Mouse (Mus musculus): ENCODE results near the gene Slpi. TPM values are rescaled to one million over a fixed set of nuclear protein-coding genes. Genes with fewer than 3 reads are reported as not detected.

Gene Slpi
- not detected in 2 replicates for polyA plus RNA-seq (2015; fragmentation: Nextera tagmentation; extraction: Ambion mirVana)

DNA sequence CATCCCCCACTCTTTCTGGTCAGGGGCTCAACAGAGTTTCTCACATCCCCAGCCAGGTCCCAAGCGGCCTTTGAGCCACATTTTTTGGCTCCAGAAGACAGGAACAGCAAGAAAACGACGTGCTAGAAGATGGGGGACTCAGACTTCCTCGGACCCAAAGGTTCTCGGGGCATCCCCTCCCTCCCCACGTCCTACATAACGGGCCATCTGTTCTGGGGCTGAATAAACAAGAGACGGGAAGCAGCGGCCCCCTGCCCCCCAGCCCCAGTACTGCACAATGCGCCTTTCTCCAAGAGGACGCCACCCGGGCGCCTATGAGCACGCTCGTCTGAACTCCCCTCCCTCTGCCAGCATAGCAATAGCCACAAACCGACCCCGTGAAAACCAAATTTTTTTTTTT is at the start of gene Slpi:
Slpi (minus strand) TSS at position 76 of the 400 bp plus-strand sequence.
- WGBS = 0% methylated on average over 17 of the region's 17 CpGs
- H3K4me2 ChIP-seq = peak within 1 kb of the TSS; percentile 68
- ATAC-seq = peak; percentile 61
- H3K4me3 ChIP-seq = peak within 1 kb of the TSS; percentile 50
- H3K27me3 ChIP-seq = peaks cover 41% of the 10 kb centered on the region
- H3K9me3 ChIP-seq (replicated peaks) = 0 out of 2 replicates have a peak, but pooled peaks cover 5% of the 10 kb centered on the region
- no peak within 1 kb of the TSS; the same call in 1 of the 2 replicates for H3K27ac ChIP-seq
- no peaks in the 10 kb centered on the region for H3K36me3 ChIP-seq (ENCODE audit: poor library complexity, severe bottlenecking)
- H3K4me1 ChIP-seq = peaks cover 22% of the 10 kb centered on the region
- peak within 1 kb of the TSS; percentile 60 for H3K9ac ChIP-seq

DNA sequence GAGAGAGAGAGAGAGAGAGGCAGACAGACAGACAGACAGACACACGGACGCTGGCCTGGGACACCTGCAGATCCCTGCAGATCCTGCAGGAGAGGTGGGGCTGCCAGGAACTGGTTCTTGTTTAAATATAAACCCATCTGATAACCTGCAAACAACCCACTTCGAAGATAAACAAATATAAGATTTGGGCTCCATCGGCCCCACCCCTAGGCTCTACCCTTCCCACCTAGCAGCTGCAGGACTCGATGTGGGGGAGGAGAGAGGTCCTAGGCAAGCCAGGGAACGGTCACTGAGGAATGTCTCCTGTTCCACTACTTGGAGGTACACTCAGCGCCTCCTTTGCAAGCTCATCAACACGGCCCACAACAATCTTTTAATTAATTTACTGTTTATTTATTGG is 49.4 kb upstream of the Slpi start:
- Histone ChIP-seq H3K4me1 (peaks cover 22% of the 10 kb centered on the region), H3K9me3 (replicated peaks) (no peaks in the 10 kb centered on the region), H3K4me2 (no peak overlapping the region), H3K27me3 (peaks cover 14% of the 10 kb centered on the region), H3K36me3 (ENCODE audit: poor library complexity, severe bottlenecking) (no peaks in the 10 kb centered on the region), H3K4me3 (no peak overlapping the region), H3K9ac (no peak overlapping the region), H3K27ac (no peak overlapping the region)
- no peak for ATAC-seq
- 69% methylated on average over 8 of the region's 8 CpGs for WGBS

DNA sequence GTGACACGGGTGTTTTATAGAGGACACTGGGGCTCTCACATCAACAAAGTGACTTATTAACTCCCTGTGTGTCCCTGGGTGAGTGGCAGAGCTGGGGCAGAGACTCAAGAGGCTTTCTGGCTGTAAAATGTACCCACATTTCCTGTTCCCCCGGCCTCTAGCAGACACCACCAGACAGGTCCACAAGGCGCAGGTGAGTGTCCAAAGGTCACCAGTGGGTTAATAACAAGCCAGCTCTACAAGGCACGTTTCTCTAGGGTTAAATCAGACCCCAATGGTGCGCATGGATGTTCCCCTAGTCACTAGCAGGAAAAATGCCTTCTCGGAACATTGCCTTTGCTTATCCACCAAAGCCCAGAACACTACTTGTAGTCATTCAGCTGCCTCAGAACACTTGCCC is 48.8 kb upstream of the Slpi start:
- no peaks in the 10 kb centered on the region for H3K9me3 ChIP-seq (replicated peaks)
- no peak overlapping the region for H3K4me2 ChIP-seq
- H3K4me3 ChIP-seq = no peak overlapping the region
- peaks cover 14% of the 10 kb centered on the region for H3K27me3 ChIP-seq
- H3K36me3 ChIP-seq (ENCODE audit: poor library complexity, severe bottlenecking) = no peaks in the 10 kb centered on the region
- WGBS = 82% methylated on average over 6 of the region's 6 CpGs
- H3K27ac ChIP-seq = no peak overlapping the region
- H3K9ac ChIP-seq = no peak overlapping the region
- ATAC-seq = no peak
- H3K4me1 ChIP-seq = peaks cover 16% of the 10 kb centered on the region

DNA sequence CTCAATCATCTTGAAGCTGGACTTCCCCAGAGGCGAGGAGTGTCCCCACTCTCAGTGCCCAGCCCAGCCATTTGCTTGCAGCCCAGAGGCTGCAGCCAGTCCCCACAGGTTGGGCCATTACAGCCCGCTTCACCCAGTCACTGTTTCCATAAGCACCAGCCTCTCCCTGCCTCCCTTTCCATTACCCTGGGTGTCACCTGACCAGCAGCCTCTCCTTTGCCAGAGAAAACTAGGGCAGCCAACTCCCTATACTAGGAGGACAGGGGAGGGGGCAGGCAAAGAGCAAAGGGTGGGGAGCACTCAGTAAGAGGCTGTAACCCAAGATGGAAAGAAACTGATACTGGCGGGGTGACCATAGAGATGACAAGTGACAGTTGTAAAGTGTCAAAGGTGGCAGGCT is 48.1 kb upstream of the Slpi start:
- H3K27ac ChIP-seq = no peak overlapping the region
- peaks cover 11% of the 10 kb centered on the region for H3K27me3 ChIP-seq
- ATAC-seq = no peak
- H3K9me3 ChIP-seq (replicated peaks) = no peaks in the 10 kb centered on the region
- no peaks in the 10 kb centered on the region for H3K36me3 ChIP-seq (ENCODE audit: poor library complexity, severe bottlenecking)
- whole genome bisulfite sequencing = 57% methylated on average over 3 of the region's 3 CpGs
- H3K4me2 ChIP-seq = no peak overlapping the region
- H3K4me1 ChIP-seq = peaks cover 9% of the 10 kb centered on the region
- H3K9ac ChIP-seq = no peak overlapping the region
- no peak overlapping the region for H3K4me3 ChIP-seq

DNA sequence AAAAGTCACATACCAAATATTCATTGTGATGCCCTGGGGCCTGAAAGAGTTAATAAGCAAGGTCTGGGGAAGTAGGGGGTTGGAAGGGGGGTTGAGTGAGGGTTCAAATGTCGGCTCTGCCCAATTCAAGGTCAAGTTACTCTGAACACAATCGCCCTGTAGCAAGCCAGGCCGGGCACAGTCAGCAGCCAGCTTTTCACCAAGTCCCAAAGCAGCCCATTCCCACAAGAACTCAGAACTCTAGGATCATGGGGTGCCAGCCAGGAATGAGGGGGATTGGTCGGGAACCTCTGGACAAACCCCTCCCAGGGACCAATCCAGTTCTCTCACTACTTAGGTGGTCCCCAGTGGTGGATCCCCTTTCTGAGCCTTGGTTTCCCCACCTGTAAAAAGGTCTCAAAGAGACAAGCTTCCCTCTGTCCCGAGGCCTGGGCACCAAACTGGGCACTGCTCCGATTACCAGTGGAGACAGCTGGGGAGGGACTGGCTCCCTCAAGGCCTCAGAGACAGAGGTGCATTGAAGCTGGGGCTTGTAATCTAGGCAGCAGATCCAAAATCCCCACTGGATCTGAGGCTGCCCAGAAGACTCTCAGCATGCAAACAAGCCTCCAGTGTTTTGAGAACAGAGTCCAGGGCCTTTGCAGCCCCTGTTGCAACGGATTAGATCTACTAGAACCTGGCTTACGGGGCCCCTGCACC is 47.5 kb upstream of the Slpi start:
- 25% methylated on average over 8 of the region's 8 CpGs for WGBS

DNA sequence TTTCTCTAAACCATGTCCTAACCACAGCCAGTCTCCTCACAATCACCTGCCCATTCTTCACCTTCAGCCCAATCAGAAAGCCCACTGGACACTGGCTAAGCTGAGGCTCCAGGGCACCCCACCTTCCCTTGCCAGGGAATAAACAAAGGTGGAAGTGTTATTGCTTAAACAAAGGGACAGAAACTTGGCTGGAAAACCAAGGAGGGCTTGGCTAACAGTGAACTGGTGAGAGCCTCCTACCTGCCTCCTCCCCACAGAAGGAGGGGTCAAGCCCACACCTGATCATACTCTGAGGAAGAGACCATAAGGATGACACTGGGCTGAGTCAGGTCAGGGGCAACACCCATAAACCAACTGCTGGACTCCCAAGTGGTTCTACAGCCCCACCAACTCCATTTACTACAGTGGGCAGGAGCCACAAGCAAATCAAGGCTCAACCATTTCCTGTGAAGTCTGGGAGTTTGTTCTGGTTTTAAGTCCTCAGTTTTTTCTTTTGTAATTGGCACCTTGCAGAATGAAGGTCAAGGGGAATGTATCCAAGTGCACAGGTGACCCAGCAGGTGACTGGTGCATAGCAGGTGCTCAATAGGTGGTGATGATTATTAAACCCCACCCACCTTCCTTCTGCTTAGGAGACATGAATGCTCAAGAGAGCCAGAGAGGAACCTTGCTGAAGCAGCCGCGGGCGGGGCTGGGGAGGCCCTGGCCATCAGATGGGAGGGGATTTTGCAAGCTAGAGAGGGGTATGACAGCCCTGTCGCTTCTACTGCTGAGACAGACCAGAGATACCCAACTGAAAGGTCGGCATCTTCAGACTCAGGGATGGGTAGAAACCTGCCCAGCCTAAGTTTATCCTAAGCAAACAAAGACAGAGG is 46.6 kb upstream of the Slpi start:
- no peak overlapping the region for H3K4me3 ChIP-seq
- WGBS = 59% methylated on average over 5 of the region's 5 CpGs
- no peak for ATAC-seq

More for the DNA sequence above, 47.5 kb upstream of the Slpi start:
- H3K36me3 ChIP-seq (ENCODE audit: poor library complexity, severe bottlenecking) = no peaks in the 10 kb centered on the region
- no peak overlapping the region for H3K4me3 ChIP-seq
- H3K27me3 ChIP-seq = peaks cover 5% of the 10 kb centered on the region; the same call in 1 of the 2 replicates
- no peak overlapping the region for H3K9ac ChIP-seq
- no peaks in the 10 kb centered on the region for H3K9me3 ChIP-seq (replicated peaks)
- H3K27ac ChIP-seq = no peak overlapping the region
- peaks cover 3% of the 10 kb centered on the region; the same call in 1 of the 2 replicates for H3K4me1 ChIP-seq
- ATAC-seq = no peak
- no peak overlapping the region for H3K4me2 ChIP-seq

DNA sequence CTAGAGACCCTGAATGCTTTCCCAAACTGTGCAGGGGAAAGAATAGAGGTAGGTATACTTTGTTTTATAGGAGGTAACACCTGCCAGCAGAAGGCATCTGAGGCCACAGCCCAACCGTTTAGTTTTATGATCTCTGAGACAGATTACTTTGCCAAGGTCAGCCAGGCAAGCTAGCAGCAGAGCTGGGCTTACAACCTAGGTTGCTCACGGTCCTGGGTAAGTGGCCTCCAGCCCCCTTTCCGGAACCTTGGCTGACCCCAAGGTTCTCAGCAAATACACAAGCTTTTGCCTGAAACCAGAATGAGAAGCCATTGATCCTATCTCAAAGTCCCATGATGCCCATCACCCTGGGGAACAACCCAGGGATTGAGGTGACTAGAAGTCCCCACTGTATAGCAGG is 45.8 kb upstream of the Slpi start:
- peaks cover 3% of the 10 kb centered on the region; the same call in 1 of the 2 replicates for H3K4me1 ChIP-seq
- H3K27ac ChIP-seq = no peak overlapping the region
- WGBS = 95% methylated on average over 3 of the region's 3 CpGs
- no peaks in the 10 kb centered on the region for H3K9me3 ChIP-seq (replicated peaks)
- no peaks in the 10 kb centered on the region for H3K27me3 ChIP-seq
- H3K36me3 ChIP-seq (ENCODE audit: poor library complexity, severe bottlenecking) = no peaks in the 10 kb centered on the region
- ATAC-seq = no peak
- no peak overlapping the region for H3K4me2 ChIP-seq
- H3K4me3 ChIP-seq = no peak overlapping the region
- no peak overlapping the region for H3K9ac ChIP-seq

More for the DNA sequence above, 46.6 kb upstream of the Slpi start:
- H3K27me3 ChIP-seq = no peaks in the 10 kb centered on the region
- no peak overlapping the region for H3K4me2 ChIP-seq
- no peaks in the 10 kb centered on the region for H3K9me3 ChIP-seq (replicated peaks)
- no peak overlapping the region for H3K27ac ChIP-seq
- H3K4me1 ChIP-seq = peaks cover 3% of the 10 kb centered on the region; the same call in 1 of the 2 replicates
- H3K36me3 ChIP-seq (ENCODE audit: poor library complexity, severe bottlenecking) = no peaks in the 10 kb centered on the region
- no peak overlapping the region for H3K9ac ChIP-seq

DNA sequence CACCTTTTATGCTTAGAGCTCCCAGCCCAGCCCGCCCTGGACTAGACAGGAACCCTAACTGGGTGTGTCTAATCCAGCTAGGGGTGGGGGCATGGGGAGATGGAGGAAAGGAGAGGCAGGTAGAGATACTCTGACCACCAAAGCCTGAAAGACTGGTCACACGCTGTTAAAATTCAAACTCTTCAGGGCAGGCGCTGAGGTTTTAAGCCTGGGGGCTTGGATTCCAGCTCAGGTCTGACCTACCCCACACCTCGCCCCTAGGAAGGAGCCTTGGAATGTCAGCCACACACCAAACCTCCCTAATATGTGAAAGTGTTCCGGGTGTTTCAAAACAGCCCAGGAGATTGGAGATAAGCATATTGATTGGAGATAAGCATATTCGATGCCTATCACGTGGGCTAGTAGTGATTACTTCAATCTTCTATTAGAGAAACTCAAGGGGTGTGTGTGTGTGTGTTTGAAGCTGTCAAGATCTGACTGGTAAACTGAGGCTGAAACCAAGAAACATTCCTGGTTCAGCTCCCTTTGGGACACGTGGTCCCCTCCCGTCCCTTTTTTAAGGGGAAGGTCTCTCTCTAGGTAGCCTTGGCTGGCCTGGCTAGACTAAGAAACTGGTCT is 44.5 kb upstream of the Slpi start:
- no peak overlapping the region for H3K9ac ChIP-seq
- H3K4me1 ChIP-seq = peaks cover 3% of the 10 kb centered on the region; the same call in 1 of the 2 replicates
- no peaks in the 10 kb centered on the region for H3K27me3 ChIP-seq
- no peaks in the 10 kb centered on the region for H3K36me3 ChIP-seq (ENCODE audit: poor library complexity, severe bottlenecking)
- no peak overlapping the region for H3K27ac ChIP-seq
- no peak for ATAC-seq
- 81% methylated on average over 9 of the region's 9 CpGs for WGBS
- H3K9me3 ChIP-seq (replicated peaks) = no peaks in the 10 kb centered on the region
- no peak overlapping the region for H3K4me3 ChIP-seq
- H3K4me2 ChIP-seq = no peak overlapping the region

DNA sequence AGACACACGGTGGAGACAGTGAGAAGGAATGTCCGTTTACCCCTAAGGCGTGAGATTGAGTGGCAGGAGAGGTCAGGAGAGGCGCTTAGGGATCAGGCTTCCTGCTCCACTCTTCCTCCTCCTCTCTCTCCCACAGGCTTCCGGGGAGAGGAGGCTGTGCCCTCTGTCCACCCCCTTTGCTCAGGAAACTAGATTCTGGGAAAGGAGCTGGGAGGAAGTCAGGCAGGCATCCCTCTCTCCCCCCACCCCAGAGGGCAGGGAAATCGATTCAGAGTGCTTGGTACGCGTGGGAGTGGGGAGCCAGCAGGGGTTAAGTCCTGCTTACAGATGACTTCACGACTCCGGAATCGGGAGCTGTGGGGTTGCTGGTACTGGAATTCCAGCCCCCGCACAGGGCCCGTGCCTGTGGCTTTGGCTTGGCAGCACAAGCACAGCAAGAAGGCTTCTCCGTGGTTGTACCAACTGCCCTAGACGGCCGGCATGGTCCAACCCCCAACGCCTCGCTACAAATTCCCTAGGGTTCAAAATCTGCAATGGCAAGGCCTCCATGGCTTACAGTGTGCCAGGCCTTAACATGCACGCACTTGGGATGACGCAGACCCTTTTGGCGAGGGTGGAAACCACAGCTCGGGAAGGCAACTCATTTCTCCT is 43.8 kb upstream of the Slpi start:
- no peak overlapping the region for H3K9ac ChIP-seq
- 43% methylated on average over 22 of the region's 22 CpGs for WGBS
- no peak for ATAC-seq
- H3K4me1 ChIP-seq = peaks cover 3% of the 10 kb centered on the region; the same call in 1 of the 2 replicates
- H3K36me3 ChIP-seq (ENCODE audit: poor library complexity, severe bottlenecking) = no peaks in the 10 kb centered on the region
- no peaks in the 10 kb centered on the region for H3K27me3 ChIP-seq
- no peak overlapping the region for H3K4me2 ChIP-seq
- H3K27ac ChIP-seq = no peak overlapping the region
- H3K9me3 ChIP-seq (replicated peaks) = no peaks in the 10 kb centered on the region
- H3K4me3 ChIP-seq = no peak overlapping the region

DNA sequence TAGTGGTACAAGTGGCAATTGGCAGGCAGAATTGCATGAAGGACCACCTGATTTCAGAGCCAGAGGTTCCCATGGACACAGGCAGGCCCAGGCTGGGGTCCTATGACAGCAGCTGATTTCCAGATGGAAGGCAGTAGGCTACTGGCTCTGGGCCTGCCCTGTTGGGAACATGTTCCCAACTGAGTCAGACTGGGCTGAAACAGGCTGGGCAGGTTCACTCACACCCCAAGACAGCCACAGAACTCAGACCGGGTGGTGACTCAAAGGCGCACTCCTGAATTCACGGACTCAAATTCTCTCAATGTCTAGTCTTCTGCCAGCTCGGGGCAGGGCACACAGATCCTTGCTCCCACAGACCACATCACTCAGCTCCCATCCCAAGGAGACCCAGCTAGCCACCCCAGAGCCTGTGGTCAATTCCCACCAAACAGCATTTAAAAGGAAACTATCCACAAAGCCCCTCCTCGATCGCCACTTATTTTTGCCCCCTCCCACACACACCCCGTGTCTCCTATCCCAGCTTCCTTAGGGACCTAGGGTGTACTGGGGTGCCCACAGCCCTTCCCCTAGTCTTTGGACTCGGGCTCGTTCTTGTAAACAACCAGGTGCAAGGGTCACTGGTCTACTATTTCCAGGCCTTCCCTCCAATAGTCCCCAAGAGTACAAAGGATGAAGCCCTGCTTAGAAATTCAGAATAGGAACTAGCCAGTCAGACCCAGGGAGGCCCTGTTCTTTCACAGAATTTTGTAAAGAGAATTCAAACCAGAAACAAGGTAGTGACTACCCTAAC is 43.0 kb upstream of the Slpi start:
- no peak overlapping the region for H3K9ac ChIP-seq
- ATAC-seq = no peak
- H3K4me2 ChIP-seq = no peak overlapping the region
- WGBS = 70% methylated on average over 9 of the region's 9 CpGs
- H3K4me1 ChIP-seq = peaks cover 3% of the 10 kb centered on the region; the same call in 1 of the 2 replicates
- no peaks in the 10 kb centered on the region for H3K27me3 ChIP-seq
- no peaks in the 10 kb centered on the region for H3K36me3 ChIP-seq (ENCODE audit: poor library complexity, severe bottlenecking)
- H3K9me3 ChIP-seq (replicated peaks) = no peaks in the 10 kb centered on the region
- no peak overlapping the region for H3K27ac ChIP-seq
- H3K4me3 ChIP-seq = no peak overlapping the region

DNA sequence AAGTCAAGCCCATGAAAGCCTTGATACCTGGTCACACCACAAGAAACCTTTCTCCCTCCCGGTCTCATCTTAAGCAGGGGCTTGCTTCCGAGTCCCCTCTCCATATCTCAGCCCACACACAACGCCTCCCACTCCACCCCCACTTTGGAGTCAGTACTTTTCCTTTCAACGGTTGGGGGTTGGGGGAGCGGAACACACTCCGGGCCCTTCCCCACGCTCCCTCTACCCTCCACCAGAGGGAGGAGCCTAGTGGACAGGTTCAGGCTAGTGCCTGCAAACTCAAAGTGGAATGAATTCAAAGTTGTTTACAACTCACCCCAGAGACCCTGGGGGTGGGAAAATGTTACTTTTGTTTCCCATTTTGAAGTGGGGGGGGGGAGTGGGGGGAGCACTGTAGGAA is 41.8 kb upstream of the Slpi start:
- Histone ChIP-seq H3K9ac (no peak overlapping the region), H3K4me1 (peaks cover 3% of the 10 kb centered on the region; the same call in 1 of the 2 replicates), H3K36me3 (ENCODE audit: poor library complexity, severe bottlenecking) (no peaks in the 10 kb centered on the region), H3K27me3 (no peaks in the 10 kb centered on the region), H3K4me2 (no peak overlapping the region), H3K4me3 (no peak overlapping the region), H3K9me3 (replicated peaks) (no peaks in the 10 kb centered on the region), H3K27ac (no peak overlapping the region)
- no peak for ATAC-seq
- WGBS = 17% methylated on average over 7 of the region's 7 CpGs

All from forebrain, embryonic 13.5 days (tissue).